Mouse (Mus musculus): ENCODE measurements around the gene 1300017J02Rik.

DNA sequence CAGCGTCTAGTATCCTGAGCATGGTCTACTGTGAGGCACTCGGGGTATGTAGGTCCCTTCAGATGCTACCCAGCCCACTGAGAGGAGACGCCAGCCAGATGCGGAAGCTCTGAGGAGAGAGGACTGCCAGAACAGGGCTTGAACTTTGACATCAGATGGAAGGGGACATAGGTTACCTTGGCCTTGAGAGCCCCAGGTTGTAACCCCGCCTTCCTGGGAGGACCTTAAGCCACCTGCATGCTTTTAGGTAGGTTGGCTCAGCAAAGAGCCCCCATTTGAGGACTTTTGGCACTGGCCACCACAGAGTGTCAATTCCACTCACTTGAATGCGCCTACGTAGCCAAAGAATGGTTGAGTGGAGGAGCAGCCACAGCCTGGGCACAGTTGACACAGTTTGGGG, 80.2 kb downstream of the 1300017J02Rik start:
- TF ChIP-seq MAX (IDR thresholded peaks at IDR 0.05) (no peak), CTCF (IDR thresholded peaks at IDR 0.05; ENCODE audit: control insufficient read depth, insufficient read depth, insufficient read length) (no peak), USF1 (IDR thresholded peaks at IDR 0.05; ENCODE audit: low read depth) (no peak), MYOD1 (IDR thresholded peaks at IDR 0.05; ENCODE audit: control insufficient read depth, insufficient read length, low read depth) (no peak), MYOG (IDR thresholded peaks at IDR 0.05; ENCODE audit: control insufficient read depth, extremely low read depth, insufficient read length) (no peak), FOSL1 (IDR thresholded peaks at IDR 0.05; ENCODE audit: insufficient read depth, low read length, poor library complexity, severe bottlenecking) (no peak), CEBPB (IDR thresholded peaks at IDR 0.05; ENCODE audit: low read depth) (no peak)
